Mouse (Mus musculus): ENCODE measurements around the gene P4ha1. TPM values are rescaled to one million over a fixed set of nuclear protein-coding genes. Genes with fewer than 3 reads are reported as not detected.
"Not testable (repeated sequence)": the region's sequence is repeated elsewhere in the genome, so short reads cannot be mapped to it uniquely, and the experiment has no call there.

Gene P4ha1
- total RNA-seq, 2 experiments from 2014 or later, result 33.9 to 37.1 TPM

DNA sequence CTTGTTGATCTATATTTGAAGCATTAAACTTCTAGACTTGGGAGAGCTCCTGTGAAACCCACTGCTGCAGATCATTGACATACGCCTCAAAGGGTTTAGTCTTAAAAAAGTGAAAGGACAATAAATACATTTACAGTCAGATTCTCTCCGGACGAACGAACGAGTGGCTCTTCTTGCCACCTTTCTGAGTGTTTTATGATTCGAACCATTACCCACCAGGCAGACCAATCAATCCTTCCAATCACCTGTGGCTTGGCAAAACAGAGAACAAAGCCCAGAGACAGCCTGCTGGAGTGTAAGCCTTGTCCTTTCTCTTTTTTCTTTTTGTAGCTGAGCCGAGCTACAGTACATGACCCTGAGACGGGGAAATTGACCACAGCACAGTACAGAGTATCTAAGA lies 31.9 kb downstream of the P4ha1 start:
- intact Hi-C loops (cut with DNase I), result loop anchor here (10.0 kb wide), 1 partner anchor 50 kb away; no protein-coding TSS in a partner anchor
- DNase-seq (ENCODE audit: low spot score in 2 of 2), result no peak

DNA sequence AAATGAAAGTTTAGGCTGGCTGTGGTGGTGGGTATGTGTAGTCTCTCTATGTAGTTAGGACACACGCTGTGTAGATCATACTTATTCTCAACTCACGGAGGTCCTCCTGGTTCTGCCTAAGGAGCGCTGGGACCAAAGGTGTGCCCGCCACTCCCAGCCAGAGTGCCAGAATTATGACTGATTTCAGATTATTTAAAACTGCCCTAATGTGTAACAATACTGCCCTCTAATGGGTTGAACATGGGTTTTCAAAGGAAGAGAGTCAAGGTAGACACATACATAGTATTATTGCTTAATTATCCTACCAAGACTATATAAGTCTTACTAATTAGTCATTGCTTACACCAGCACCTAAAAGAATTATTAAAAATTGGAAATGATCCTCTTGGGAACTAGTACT lies 35.6 kb downstream of the P4ha1 start:
- intact Hi-C loops (cut with DNase I), result loop anchor here (10.0 kb wide), 1 partner anchor 54 kb away; no protein-coding TSS in a partner anchor
- DNase-seq (ENCODE audit: low spot score in 2 of 2), result no peak

DNA sequence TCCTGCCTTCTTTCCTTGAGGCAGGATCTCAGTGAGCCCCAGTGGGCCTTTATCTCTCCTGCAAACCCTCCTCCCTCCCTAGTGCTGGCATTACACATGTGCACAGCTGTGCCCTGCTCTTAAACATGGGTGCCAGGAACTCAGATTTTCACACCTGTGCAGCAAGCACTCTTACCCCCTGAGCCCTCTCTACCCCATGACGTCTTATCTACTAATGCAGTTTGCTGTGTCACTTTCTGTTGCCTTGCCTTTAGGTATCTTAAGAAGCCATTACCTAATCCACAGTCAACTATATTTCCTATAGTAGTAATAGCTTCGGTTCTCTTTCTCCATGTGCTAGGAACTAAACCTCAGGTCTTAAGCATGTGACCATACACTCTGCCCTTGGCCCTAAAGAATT lies 40.1 kb downstream of the P4ha1 start:
- intact Hi-C loops (cut with DNase I), result no loop called here
- no peak for DNase-seq (ENCODE audit: low spot score in 2 of 2)

DNA sequence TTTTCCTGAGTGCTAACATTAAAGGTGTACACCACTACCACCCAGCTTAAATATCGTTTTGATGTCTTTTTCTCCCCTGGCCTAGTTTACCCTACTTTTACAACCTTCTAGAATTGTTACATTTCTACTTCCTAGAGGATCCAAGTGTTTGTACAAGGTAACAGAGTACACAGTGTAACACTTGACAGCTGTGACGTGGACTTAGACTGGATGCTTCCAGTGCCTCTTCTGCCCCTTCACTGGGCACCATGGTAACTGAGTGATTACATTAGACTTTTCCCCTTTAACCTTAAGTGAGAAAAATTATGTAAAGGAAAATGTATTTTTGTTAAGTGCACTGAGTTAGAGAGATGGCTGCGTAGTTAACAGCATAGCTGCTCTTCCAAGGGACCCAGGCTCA lies 41.5 kb downstream of the P4ha1 start:
- no peak for DNase-seq (ENCODE audit: low spot score in 2 of 2)
- intact Hi-C loops (cut with DNase I), result no loop called here

DNA sequence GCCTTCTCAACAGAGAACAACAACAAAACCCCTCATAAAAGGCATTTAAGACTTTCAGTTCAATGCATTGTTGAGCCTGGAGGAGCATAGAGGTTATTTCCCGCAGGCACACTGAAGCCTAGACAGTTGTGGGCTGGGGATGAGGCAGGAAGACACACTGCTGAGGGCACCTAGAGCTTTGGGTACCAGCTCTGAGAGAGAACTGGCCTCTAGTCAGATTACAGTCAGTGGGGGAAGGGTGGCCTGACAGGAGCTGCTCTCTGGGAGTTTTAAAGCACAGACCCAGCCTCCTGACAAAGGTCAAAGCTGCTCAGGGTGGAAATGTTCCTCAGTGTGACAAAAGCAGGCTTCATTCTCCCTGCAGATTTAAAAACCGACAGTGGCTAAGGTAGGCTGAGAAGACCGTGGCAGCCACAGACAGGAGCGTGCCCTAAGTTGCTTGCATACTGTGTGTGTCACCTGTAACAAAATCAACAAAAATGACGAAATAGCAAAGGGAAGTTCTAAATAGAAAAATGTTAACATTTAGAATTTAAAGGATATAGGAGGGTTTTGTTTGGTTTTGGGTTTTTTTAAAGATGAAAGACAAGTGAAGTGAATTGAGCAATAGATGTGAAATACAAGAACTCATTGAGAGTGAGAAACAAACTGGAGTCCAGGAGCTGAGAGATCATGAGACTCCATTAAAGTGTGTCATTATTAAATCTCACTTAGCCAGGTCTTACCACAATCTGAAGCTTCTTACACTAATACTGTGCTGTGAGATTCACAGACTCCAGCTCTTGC lies 42.9 kb downstream of the P4ha1 start:
- intact Hi-C loops (cut with DNase I), result no loop called here
- DNase-seq (ENCODE audit: low spot score in 2 of 2), result no peak

DNA sequence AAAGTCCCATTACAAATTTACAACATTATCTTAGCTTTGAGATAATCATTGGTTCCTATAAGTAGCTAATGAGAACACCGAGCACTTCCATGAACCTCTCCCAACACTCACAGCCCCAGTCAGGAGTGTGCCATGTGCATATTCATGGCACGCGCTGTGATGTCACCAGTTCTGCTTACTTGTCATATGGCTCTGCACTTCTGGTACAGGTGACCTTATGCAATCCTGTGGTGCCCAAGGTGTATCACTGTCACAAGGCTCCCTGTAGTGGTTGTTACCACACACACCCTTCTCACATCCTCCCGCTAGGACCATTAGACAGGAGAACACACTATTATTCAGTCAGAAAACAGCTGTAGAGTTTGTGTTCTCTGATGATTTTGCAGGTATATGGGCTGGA lies 43.6 kb downstream of the P4ha1 start:
- no peak for DNase-seq (ENCODE audit: low spot score in 2 of 2)
- intact Hi-C loops (cut with DNase I), result no loop called here

DNA sequence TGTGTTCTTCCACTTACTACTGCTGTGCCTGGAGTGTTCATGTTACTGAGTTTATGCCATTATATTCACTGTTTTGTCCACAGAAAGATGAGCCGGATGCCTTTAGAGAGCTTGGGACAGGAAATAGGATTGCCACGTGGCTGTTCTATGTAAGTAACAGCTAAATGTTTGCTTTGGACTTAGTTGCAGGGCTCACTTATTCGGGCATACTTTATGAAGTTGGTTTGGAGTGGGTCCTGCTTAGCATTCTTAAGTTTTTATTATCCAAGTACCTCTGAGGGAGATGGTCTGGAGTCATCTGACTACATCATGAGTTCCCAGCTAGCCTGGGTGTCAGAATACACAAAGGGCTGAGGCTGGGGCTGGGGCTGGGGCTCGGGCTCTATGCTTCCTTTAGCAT lies 44.1 kb downstream of the P4ha1 start:
- DNase-seq (ENCODE audit: low spot score in 2 of 2), result no peak
- intact Hi-C loops (cut with DNase I), result no loop called here

DNA sequence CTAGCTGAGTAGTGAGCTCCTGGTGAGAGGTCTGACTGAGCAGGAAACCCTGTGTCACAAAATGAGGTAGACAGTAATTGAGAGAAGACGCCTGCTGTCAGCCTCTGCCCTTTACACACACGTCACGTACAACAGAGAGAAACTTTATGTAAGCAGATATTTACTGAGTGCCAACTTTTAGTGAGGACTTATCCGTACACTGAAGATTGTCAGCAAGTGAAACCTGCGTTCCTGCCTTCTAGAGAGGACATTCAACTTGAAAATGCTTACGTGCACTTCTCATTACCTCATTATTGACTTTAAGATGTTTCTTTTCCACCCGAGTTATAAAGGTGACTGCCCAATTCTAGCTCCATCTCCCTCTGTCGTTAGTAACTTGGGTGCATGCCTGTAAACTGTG lies 45.6 kb downstream of the P4ha1 start:
- intact Hi-C loops (cut with DNase I), result no loop called here

DNA sequence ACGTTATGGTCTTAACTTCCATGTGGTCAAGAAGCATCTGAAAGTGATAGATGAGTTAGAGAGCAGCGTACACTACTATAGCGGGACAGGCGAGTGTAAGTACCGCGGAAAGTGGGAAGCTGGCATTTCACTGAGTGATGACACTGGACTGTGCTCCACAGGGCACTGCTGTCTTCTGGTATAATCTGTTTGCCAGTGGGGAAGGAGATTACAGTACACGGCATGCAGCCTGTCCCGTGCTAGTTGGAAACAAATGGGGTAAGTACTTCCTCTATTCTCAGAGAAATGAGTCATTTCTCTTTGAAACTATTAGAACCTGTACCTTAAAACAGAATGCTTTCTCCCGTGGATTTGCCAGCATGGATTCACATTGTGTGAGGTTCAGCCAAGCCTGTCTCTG lies 46.3 kb downstream of the P4ha1 start:
- no peak for DNase-seq (ENCODE audit: low spot score in 2 of 2)
- intact Hi-C loops (cut with DNase I), result no loop called here

More for the DNA sequence above, 45.6 kb downstream of the P4ha1 start:
- DNase-seq (ENCODE audit: low spot score in 2 of 2), result no peak

DNA sequence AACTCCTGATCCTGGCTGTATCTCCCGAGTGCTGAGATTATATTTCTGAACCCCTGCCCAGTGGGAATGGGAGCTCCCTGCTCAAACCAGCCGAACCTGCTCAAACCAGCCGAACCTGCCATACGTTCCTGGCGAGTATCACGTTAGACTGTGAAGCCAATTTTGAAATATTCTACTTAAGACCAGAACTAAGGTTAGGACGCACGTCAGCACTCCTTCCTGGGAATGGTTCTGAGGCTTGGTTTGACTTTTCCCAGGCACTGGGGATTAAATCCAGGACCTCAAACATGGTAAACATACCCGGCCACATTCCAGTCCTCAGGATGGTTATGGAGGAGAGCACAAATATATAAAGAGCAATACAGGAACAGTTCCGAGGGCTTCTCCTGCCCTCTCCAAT lies 54.8 kb downstream of the P4ha1 start:
- no peak for DNase-seq (ENCODE audit: low spot score in 2 of 2)
- intact Hi-C loops (cut with DNase I), result no loop called here

DNA sequence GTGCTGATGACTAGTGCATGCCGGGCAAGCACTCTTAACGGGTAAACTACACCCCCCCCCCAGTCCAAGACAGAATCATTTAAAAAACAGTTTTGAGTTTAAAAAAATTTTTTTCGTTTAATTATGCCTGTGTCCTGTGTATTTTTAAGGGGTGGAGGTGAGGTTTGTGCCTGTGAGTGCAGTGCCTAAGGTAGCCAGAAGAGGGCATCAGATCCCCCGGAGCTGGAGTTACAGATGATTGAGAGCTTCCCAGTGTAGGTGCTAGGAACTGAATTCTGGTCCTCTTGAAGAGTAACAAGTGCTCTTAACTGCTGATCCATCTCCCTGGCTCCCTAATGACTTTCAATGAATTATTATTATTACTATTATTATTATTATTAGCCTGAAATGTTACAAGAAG lies 55.6 kb downstream of the P4ha1 start:
- intact Hi-C loops (cut with DNase I), result no loop called here
- no peak for DNase-seq (ENCODE audit: low spot score in 2 of 2)

DNA sequence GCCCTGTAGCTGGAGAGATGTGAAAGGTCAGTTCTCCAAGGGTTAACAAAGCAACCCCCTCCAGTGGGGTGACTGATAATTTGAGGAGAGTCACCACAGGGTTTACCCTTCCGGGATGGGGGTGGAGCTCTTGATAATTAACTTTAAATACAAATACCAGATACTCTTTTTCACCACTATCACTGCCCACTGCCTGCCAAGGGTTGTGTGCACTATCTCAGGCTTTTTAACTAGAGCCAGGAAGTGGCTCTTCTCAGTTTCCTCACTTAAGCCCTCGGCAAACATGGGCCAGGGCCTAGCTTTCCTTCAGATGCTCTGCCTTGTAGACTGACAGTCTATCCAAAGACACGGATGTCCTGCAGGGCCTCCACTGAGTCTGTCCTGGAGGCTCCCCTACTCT lies 56.8 kb downstream of the P4ha1 start:
- intact Hi-C loops (cut with DNase I), result no loop called here
- DNase-seq (ENCODE audit: low spot score in 2 of 2), result no peak

DNA sequence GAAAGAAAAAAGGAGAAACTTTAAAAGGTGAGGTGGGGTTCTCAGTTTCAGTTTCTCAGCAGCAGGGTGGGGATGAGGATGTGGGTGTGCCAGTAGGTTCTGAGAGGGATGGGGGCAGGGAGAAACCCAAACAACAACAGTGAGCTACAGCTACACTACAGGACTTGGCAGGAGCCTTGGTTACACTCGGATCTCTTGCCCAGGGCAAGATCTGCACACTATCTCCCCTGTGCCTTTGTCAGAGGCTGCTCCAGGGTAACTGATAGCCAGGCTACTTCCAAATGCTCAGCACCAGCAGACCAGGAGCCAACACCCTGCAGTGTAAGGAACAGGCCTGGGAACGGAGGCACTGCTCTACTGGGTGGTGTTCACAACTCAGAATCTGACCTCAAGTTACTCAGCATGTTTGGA lies 57.3 kb downstream of the P4ha1 start:
- intact Hi-C loops (cut with DNase I), result no loop called here
- no peak for DNase-seq (ENCODE audit: low spot score in 2 of 2)

DNA sequence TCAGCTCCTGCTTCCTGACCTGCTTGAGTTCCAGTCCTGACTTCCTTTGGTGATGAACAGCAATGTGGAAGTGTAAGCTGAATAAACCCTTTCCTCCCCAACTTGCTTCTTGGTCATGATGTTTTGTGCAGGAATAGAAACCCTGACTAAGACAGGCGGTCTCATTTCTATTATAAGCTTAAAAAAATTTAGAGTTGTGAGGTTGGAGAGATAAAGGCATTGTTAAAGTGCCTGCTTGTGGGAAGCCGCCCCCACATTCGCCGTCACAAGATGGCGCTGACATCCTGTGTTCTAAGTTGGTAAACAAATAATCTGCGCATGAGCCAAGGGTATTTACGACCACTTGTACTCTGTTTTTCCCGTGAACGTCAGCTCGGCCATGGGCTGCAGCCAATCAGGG lies 58.5 kb downstream of the P4ha1 start:
- DNase-seq (ENCODE audit: low spot score in 2 of 2); intact Hi-C loops (cut with DNase I): not testable (repeated sequence)

DNA sequence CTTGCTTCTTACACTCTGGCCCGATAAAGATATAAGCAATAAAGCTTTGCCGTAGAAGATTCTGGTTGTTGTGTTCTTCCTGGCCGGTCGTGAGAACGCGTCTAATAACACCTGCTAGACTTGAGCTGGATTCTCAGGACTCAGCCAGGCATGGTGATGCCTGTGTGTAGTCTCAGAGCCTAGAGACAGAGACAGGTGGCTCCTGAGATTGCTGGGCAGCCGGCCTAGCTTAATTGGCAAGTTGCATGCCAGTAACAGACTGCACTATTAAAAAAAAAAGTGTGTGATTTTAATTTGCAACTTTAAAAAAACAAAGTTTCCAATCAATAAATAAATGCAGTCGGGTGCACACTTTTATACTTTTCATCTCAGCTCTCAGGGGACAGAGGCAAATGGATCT lies 63.9 kb downstream of the P4ha1 start:
- DNase-seq (ENCODE audit: low spot score in 2 of 2), result peak; percentile 14 to 15
- intact Hi-C loops (cut with DNase I), result no loop called here

DNA sequence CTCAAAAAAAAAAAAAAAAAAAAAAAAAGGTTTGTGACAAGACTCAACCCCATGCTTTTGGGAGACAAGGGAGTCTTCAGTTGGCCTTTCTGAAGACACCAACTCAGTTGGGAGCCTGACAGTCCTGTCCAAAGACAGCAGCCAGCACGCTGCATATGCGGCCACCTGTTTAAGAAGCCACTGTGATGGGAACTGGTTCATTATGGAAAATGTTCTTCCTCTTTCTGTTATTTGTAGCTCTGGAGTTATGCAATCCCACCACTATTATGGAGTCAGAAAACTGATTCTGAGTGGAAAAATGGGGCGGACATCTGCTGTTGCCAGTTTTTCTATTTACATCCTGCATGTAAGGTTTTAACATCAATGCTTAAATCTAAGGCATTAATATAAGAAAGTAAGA lies 66.6 kb downstream of the P4ha1 start:
- no peak for DNase-seq (ENCODE audit: low spot score in 2 of 2)

DNA sequence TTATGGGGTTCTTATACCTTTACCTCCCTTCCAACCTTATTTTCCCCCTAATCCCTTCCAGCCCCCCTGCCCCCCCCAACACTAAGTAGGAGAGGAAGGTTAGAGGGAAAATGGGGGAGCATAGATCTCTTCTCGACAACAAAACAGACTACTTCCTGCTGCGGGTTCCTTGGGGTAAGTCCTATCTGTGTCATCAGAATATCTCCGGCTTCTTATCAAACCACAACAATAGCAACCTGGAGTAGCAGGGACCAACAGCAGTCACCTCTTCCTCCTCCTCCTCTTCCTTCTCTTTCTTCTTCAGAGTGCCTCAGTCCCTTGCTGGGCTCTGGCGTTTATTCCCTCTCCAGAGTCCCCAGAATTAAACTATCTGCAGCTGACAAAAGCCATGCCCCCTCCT lies 68.8 kb downstream of the P4ha1 start:
- intact Hi-C loops (cut with DNase I), result loop anchor here (10.0 kb wide), 1 partner anchor 473 kb away; no protein-coding TSS in a partner anchor
- no peak for DNase-seq (ENCODE audit: low spot score in 2 of 2)

More for the DNA sequence above, 66.6 kb downstream of the P4ha1 start:
- intact Hi-C loops (cut with DNase I), result loop anchor here (10.0 kb wide), 1 partner anchor 475 kb away; no protein-coding TSS in a partner anchor

DNA sequence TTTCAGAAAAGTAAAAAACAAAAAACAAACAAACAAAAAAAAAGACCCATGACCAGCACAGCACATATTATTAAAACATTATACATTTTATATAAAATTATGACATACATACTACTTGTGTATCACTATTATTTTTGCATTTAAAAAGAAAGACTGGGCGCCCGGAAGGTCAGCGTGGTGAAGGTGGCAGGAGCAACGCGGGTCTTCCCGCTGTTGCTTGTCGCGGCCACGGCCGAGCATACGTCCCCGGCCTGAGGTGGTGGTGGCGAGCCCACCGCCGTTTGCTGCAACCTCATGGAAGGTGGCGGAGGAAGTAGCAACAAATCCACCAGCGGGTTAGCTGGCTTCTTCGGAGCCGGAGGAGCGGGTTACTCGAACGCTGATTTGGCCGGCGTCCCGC lies 72.4 kb downstream of the P4ha1 start, which contains the start of gene Gm10273:
Gene Gm10273 (plus strand): TSS at position 172 of the 400 bp plus-strand sequence.
- DNase-seq (ENCODE audit: low spot score in 2 of 2), result not testable (repeated sequence)
- intact Hi-C loops (cut with DNase I), result loop anchor here (10.0 kb wide), 1 partner anchor 469 kb away; no protein-coding TSS in a partner anchor

DNA sequence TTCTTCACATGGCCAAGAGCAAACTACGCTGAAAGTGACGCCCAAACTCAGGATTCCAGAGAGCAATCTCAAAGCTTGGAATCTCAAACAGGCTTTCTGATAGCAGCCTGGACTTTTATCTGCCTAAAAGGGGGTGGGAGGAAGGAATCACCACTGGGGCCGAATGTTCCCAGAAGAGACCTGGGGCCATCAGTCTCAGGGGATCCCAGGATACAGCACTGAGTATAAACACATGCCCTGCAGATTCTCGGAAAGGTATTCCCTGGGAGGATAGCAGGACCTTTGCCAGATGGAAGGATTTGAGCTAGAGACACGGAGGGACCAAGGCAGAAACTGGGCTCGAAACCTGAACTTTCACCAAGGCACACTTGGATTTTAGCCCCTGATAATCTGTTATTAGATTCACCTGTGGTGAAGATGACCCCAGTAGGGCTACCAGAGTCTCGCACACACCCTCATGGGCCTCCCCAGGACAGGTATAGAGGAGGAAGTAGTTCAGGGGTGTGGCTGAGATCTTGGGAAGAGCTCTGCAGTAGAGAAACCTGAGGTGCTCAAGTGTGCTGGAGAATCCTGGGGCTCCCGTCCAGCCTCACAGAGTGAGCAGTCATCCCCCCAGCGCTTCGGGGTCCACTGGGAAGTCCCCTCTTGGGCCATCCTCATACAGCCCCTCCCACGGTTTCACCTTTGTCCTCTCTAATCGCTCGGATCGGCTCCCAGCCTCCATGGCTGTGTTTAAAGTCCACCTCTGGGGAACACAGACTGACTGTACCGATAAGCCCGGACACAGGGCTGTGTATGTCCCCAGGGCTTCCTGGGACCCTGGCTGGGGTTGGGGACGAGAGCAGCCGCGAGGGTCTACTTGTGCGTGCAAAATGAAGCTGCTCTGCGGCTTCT lies 80.0 kb downstream of the P4ha1 start, which contains the start of gene Pla2g12b:
Gene Pla2g12b (plus strand): TSS at position 762 of the 894 bp plus-strand sequence.
- intact Hi-C loops (cut with DNase I), result no loop called here

DNA sequence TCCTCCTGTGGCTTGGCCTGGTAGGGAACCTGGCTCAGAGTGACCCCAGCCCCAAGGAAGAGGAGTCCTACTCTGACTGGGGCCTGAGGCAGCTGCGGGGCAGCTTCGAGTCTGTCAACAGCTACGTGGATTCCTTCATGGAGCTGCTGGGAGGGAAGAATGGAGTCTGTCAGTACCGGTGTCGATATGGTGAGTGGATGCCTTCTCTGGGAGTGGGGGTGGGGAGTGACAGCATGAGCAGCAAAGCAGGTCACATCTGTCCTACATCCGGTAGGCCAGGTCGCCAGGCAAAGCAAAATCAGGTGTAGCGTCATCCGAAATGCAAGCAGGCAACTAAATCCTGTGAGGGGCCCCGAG lies 80.7 kb downstream of the P4ha1 start:
- DNase-seq (ENCODE audit: low spot score in 2 of 2), result no peak
- intact Hi-C loops (cut with DNase I), result no loop called here

More for the DNA sequence above, 80.0 kb downstream of the P4ha1 start, which contains the start of gene Pla2g12b:
- no peak for DNase-seq (ENCODE audit: low spot score in 2 of 2)

All from left cerebral cortex, postnatal 14 days (tissue).